Mouse (Mus musculus) brain, embryonic 14.5 days (tissue): Measurements from ENCODE around the gene Vmn2r118. TPM values are rescaled to one million over a fixed set of nuclear protein-coding genes. Genes with fewer than 3 reads are reported as not detected.

Experiments used
- DNase-seq: peaks from one replicate; pipeline ENCODE4 v3.0.0-alpha.2; 2011; ENCODE audit warnings: low read depth
- CTCF ChIP-seq: fragments of 200-500 bp; IDR thresholded peaks from 2 replicates; pipeline ENCODE4 v1.5.1; 2012; ENCODE audit warnings: inconsistent platforms, mild to moderate bottlenecking, moderate library complexity, borderline replicate concordance; ENCODE audit not compliant: insufficient read depth, insufficient read length; ENCODE audit errors: extremely low read depth
- POLR2A ChIP-seq: fragments of 200-500 bp; IDR thresholded peaks from 2 replicates; pipeline ENCODE4 v1.6.1; 2012; ENCODE audit warnings: mild to moderate bottlenecking, inconsistent platforms, borderline replicate concordance; ENCODE audit not compliant: poor library complexity, insufficient read depth, insufficient read length, severe bottlenecking; ENCODE audit errors: extremely low read depth
- polyA plus RNA-seq: library from polyadenylated mRNA; depleted of rRNA; stranded (reverse); fragments of >200 nt; gene quantifications from 2 replicates; pipeline ENCODE4 v1.2.3, GENCODE M21; 2012; rRNA removed

The Vmn2r118 gene
- polyA plus RNA-seq = 0.03 TPM in 2 replicates

- TF ChIP-seq CTCF (no peak), POLR2A (no peak)
Observed at GRCm38 (mm10) chr17:55625092-55625491, at the start of gene Vmn2r118. Vmn2r118 (minus strand) TSS chr17:55625192.

GRCm38 (mm10) chr17:55661099-55661498, 36.1 kb upstream of the Vmn2r118 start:
- TF ChIP-seq CTCF = no peak
- TF ChIP-seq POLR2A = no peak

More at GRCm38 (mm10) chr17:55625092-55625491, at the start of gene Vmn2r118:
- DNase-seq = no peak

DNA sequence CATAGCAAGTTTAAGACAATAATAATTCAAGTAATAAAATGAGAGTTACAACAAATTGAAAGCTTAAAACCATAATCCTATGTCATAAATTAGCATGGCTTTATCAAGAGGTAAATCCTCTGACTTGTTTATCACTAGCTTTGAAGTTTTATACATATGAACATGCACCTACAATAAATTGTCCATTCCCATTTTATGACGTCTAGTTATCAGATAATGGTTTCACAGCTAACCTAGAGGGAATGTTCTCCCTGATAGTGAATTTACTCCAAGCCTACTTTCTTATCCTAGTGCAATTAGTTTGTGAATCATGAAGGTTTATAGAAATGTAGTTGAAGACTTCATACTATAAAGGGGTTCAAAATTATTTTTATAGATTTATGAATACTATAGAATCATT, 34.2 kb downstream of the Vmn2r118 start:
- no peak for DNase-seq
- TF ChIP-seq CTCF (no peak), POLR2A (no peak)

More at GRCm38 (mm10) chr17:55661099-55661498, 36.1 kb upstream of the Vmn2r118 start:
- no peak for DNase-seq

GRCm38 (mm10) chr17:55561774-55562173, 63.2 kb downstream of the Vmn2r118 start:
- TF ChIP-seq POLR2A (no peak), CTCF (no peak)
- no peak for DNase-seq

DNA sequence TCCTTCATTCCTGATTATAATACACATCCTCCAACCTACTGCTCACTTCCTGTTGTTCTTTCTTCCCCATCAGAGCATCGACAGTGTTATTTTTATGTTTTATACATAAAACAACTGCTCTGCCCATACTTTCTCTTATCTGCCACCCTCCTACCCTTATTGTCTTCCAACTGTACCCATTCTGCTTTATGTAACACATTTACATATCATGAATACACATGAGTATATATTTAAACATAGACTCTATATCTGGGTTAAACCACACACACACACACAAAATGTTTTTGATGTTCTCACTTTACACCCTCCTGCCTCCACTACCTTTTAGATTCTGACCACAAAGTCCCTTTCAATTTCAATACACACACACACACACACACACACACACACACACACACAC, 76.5 kb downstream of the Vmn2r118 start:
- DNase-seq = no peak
- no peak for TF ChIP-seq POLR2A
- TF ChIP-seq CTCF = no peak

Other genes with a start within 250 kb of the Vmn2r118 start
- gene St6gal2, start 179.8 kb downstream of the Vmn2r118 start, polyA plus RNA-seq = 20.5 and 30.2 TPM in 2 replicates
- 15.4 and 18.0 TPM in 2 replicates for gene Pot1b, start 87.4 kb upstream of the Vmn2r118 start, polyA plus RNA-seq
- gene Adgre4, start 124.8 kb upstream of the Vmn2r118 start, polyA plus RNA-seq = 0.03 and 0.10 TPM in 2 replicates